In genomic region chr1:159517647-159518046, GRCm38 (mm10) we compare ENCODE assay signal across 15 mouse cellular contexts. TPM values are rescaled to one million over a fixed set of nuclear protein-coding genes. Genes with fewer than 3 reads are reported as not detected.
DNase-seq lines count a peak whose midpoint lies in the region; ATAC-seq and TF ChIP-seq lines count a peak whose summit lies in the region.
"Had no signal": no experiment of that assay in that cellular context is flagged by ENCODE, and none has a peak within 500 bp of the region (broad histone marks: within the 10 kb centered on the region; RNA-seq: fewer than 3 reads in every experiment).

No protein-coding gene starts in this region.

- WGBS in heart, embryonic 15.5 days: 16% methylated on average over 4 of the region's 4 CpGs
- WGBS in midbrain, postnatal 0 days: 38% methylated on average over 4 of the region's 4 CpGs

- H3K36me3 ChIP-seq in heart, embryonic 15.5 days: no peaks in the 10 kb centered on the region
- no peaks in the 10 kb centered on the region for H3K36me3 ChIP-seq in midbrain, postnatal 0 days (ENCODE audit: insufficient read depth, low read length)
- H3K36me3 ChIP-seq: liver, embryonic 12.5 days had no signal

- intact Hi-C loops in left cerebral cortex, postnatal 14 days (cut with DNase I): no loop called here

- H3K9ac ChIP-seq in heart, embryonic 15.5 days: no peak overlapping the region
- H3K9ac ChIP-seq in midbrain, postnatal 0 days (replicated peaks; ENCODE audit: low read length, poor library complexity, severe bottlenecking): no peak overlapping the region
- H3K9ac ChIP-seq: liver, embryonic 12.5 days had no signal

- no peaks in the 10 kb centered on the region for H3K9me3 ChIP-seq in heart, embryonic 15.5 days (replicated peaks)
- H3K9me3 ChIP-seq in midbrain, postnatal 0 days (ENCODE audit: low read length): no peaks in the 10 kb centered on the region
- H3K9me3 ChIP-seq: liver, embryonic 12.5 days had no signal

- TF ChIP-seq CTCF in midbrain, postnatal 0 days (IDR thresholded peaks at IDR 0.05): no peak

- H3K27me3 ChIP-seq in heart, embryonic 15.5 days: peaks cover 5% of the 10 kb centered on the region; the same call in 1 of the 2 replicates
- no peaks in the 10 kb centered on the region for H3K27me3 ChIP-seq in midbrain, postnatal 0 days (ENCODE audit: insufficient read depth, low read length)
- H3K27me3 ChIP-seq: liver, embryonic 12.5 days had no signal

- peak; percentile 59 for DNase-seq in layer of hippocampus, adult 11-12 months (ENCODE audit: low spot score)
- no peak for DNase-seq in layer of hippocampus, adult 9-10 months (ENCODE audit: low spot score)
- peak; percentile 3 for DNase-seq in fibroblast of lung, adult 2 months (ENCODE audit: low read depth)
- DNase-seq in left cerebral cortex, postnatal 14 days (ENCODE audit: low spot score in 2 of 2): peak; percentile 41 to 62
- DNase-seq in midbrain, postnatal 0 days (ENCODE audit: low spot score): no peak
- no peak for DNase-seq in kidney, adult 11 months
- DNase-seq: adrenal gland, adult 8-10 months; cerebellum, adult 8-10 months; kidney, postnatal 14 days had no signal

- H3K4me1 ChIP-seq in heart, embryonic 15.5 days (replicated peaks): 0 out of 2 replicates have a peak, but pooled peaks cover 5% of the 10 kb centered on the region
- H3K4me1 ChIP-seq in midbrain, postnatal 0 days (ENCODE audit: insufficient read depth, low read length): 0 out of 2 replicates have a peak, but pooled peaks cover 3% of the 10 kb centered on the region
- H3K4me1 ChIP-seq: liver, embryonic 12.5 days had no signal

- peak; percentile 85 for ATAC-seq in heart, embryonic 15.5 days (replicated peaks; ENCODE audit: insufficient number of reproducible peaks, insufficient read depth, low FRiP score, low read depth)
- no peak for ATAC-seq in CD4-positive, CD25-positive, alpha-beta regulatory T cell, adult 4 months
- ATAC-seq in midbrain, postnatal 0 days (ENCODE audit: low FRiP score): no peak
- ATAC-seq: liver, embryonic 12.5 days had no signal

- H3K4me3 ChIP-seq in heart, embryonic 15.5 days: no peak overlapping the region
- H3K4me3 ChIP-seq in midbrain, postnatal 0 days (ENCODE audit: low read depth, low read length): no peak overlapping the region
- H3K4me3 ChIP-seq: liver, embryonic 12.5 days had no signal

- peak overlapping the region; percentile 46 for H3K27ac ChIP-seq in heart, embryonic 15.5 days
- H3K27ac ChIP-seq in midbrain, postnatal 0 days (ENCODE audit: low read depth, low read length): no peak overlapping the region
- H3K27ac ChIP-seq: liver, embryonic 12.5 days had no signal

- H3K4me2 ChIP-seq in heart, embryonic 15.5 days: peak overlapping the region; percentile 4
- H3K4me2 ChIP-seq in midbrain, postnatal 0 days (ENCODE audit: low read depth, low read length, poor library complexity, severe bottlenecking): no peak overlapping the region
- H3K4me2 ChIP-seq: liver, embryonic 12.5 days had no signal

RNA-seq across cellular contexts. Expression of gene Tnr, which starts 5.9 kb away (rescaled TPM):
- 0.01 and 0.04 TPM in 2 replicates for polyA plus RNA-seq in heart, embryonic 15.5 days (2015; fragmentation: Nextera tagmentation; extraction: Ambion mirVana)
- total RNA-seq in left cerebral cortex, postnatal 14 days (2021): 100 to 1,000 TPM; 126 to 151 TPM
- polyA plus RNA-seq in CD4-positive, CD25-positive, alpha-beta regulatory T cell, adult 4 months (2017; shearing (Covaris generic)): not detected
- total RNA-seq in midbrain, postnatal 0 days (2014; rRNA removed): 49.7 and 50.9 TPM in 2 replicates
- 3.4 and 5.8 TPM in 2 replicates for polyA plus RNA-seq in midbrain, postnatal 0 days (2015; fragmentation: Nextera tagmentation; extraction: Ambion mirVana)
- total RNA-seq: megakaryocyte, adult 5-6 weeks; MEL had no signal
- polyA plus RNA-seq: spleen, adult 2 months had no signal

Comparison
In these comparisons a context has a peak if more than half of its experiments do, and no peak if none do; other contexts are left out.
1. DNase-seq: peak in layer of hippocampus, adult 11-12 months (single experiment), fibroblast of lung, adult 2 months (single experiment) and left cerebral cortex, postnatal 14 days (2 of 2); none in layer of hippocampus, adult 9-10 months (single experiment), midbrain, postnatal 0 days (single experiment) and kidney, adult 11 months (single experiment).